8 mouse cellular contexts compared by ENCODE assay signal in genomic region chr17:51583277-51583676, GRCm38 (mm10).
A peak's percentile ranks its signal among the peaks of the same experiment; 100 is the strongest.
DNase-seq lines count a peak whose midpoint lies in the region; ATAC-seq and TF ChIP-seq lines count a peak whose summit lies in the region.

No protein-coding gene starts in this region.

- H3K4me3 ChIP-seq in intestine, embryonic 14.5 days (ENCODE audit: low read depth, low read length), result no peak overlapping the region
- no peak overlapping the region for H3K4me3 ChIP-seq in intestine, postnatal 0 days (ENCODE audit: low read depth, low read length)
- no peak overlapping the region for H3K4me3 ChIP-seq in lung, postnatal 0 days (ENCODE audit: low read depth, low read length)

- H3K27me3 ChIP-seq in intestine, embryonic 14.5 days (replicated peaks; ENCODE audit: control insufficient read depth, insufficient read depth, low read length), result no peaks in the 10 kb centered on the region
- no peaks in the 10 kb centered on the region for H3K27me3 ChIP-seq in intestine, postnatal 0 days (replicated peaks; ENCODE audit: control insufficient read depth, insufficient read depth, low read length)
- no peaks in the 10 kb centered on the region for H3K27me3 ChIP-seq in lung, postnatal 0 days (replicated peaks; ENCODE audit: insufficient read depth, low read length)

- no peak overlapping the region for H3K4me2 ChIP-seq in intestine, embryonic 14.5 days (ENCODE audit: low read length)
- H3K4me2 ChIP-seq in intestine, postnatal 0 days (replicated peaks; ENCODE audit: low read depth), result no peak overlapping the region
- 0 out of 2 replicates have a peak overlapping the region, but pooled peaks have one; percentile 22 for H3K4me2 ChIP-seq in lung, postnatal 0 days (replicated peaks; ENCODE audit: low read depth, low read length)

- WGBS in intestine, embryonic 14.5 days, result 64% methylated on average over 15 of the region's 15 CpGs
- WGBS in intestine, postnatal 0 days, result 64% methylated on average over 15 of the region's 15 CpGs
- WGBS in lung, postnatal 0 days, result 38% methylated on average over 15 of the region's 15 CpGs

- no peak for ATAC-seq in intestine, embryonic 14.5 days (replicated peaks; ENCODE audit: low FRiP score, low TSS enrichment, low read depth)
- ATAC-seq in intestine, postnatal 0 days, result no peak
- peak; percentile 94 for ATAC-seq in lung, postnatal 0 days
- ATAC-seq in megakaryocyte progenitor cell, adult 5-6 weeks (replicated peaks; ENCODE audit: poor library complexity), result no peak
- ATAC-seq in CD4-positive, CD25-positive, alpha-beta regulatory T cell, adult 4 months, result no peak

- TF ChIP-seq EP300 in lung, postnatal 0 days (IDR thresholded peaks at IDR 0.05), result no peak

- no peak for TF ChIP-seq CTCF in intestine, postnatal 0 days (IDR thresholded peaks at IDR 0.05; ENCODE audit: low read depth)
- no peak for TF ChIP-seq CTCF in lung, postnatal 0 days (IDR thresholded peaks at IDR 0.05)

- no peak overlapping the region for H3K27ac ChIP-seq in intestine, embryonic 14.5 days (ENCODE audit: low read depth)
- no peak overlapping the region for H3K27ac ChIP-seq in intestine, postnatal 0 days (ENCODE audit: low read depth, low read length)
- H3K27ac ChIP-seq in lung, postnatal 0 days (ENCODE audit: low read length), result no peak overlapping the region

- no peaks in the 10 kb centered on the region for H3K9me3 ChIP-seq in intestine, embryonic 14.5 days (ENCODE audit: control insufficient read depth, low read length)
- H3K9me3 ChIP-seq in intestine, postnatal 0 days (ENCODE audit: control insufficient read depth), result no peaks in the 10 kb centered on the region
- H3K9me3 ChIP-seq in lung, postnatal 0 days (ENCODE audit: low read length), result no peaks in the 10 kb centered on the region

- H3K9ac ChIP-seq in intestine, embryonic 14.5 days (ENCODE audit: low read length), result no peak overlapping the region
- H3K9ac ChIP-seq in intestine, postnatal 0 days (ENCODE audit: low read depth, low read length), result no peak overlapping the region
- H3K9ac ChIP-seq in lung, postnatal 0 days (replicated peaks; ENCODE audit: low read depth), result no peak overlapping the region

- peak; percentile 60 for DNase-seq in intestine, embryonic 14.5 days (ENCODE audit: low spot score)
- peak; percentile 3 to 5 for DNase-seq in adrenal gland, postnatal 36 days
- DNase-seq in gastrocnemius, postnatal 4 days (ENCODE audit: low spot score in 2 of 2), result peak; percentile 30 to 58
- peak; percentile 83 for DNase-seq in lung, postnatal 0 days (ENCODE audit: low spot score)
- DNase-seq in cerebellum, adult 18-20 months, result no peak

- no peaks in the 10 kb centered on the region; the same call in none of the 2 replicates for H3K4me1 ChIP-seq in intestine, embryonic 14.5 days (replicated peaks; ENCODE audit: control insufficient read depth, insufficient read depth, low read length)
- H3K4me1 ChIP-seq in intestine, postnatal 0 days (replicated peaks; ENCODE audit: control insufficient read depth, insufficient read depth, low read length), result no peaks in the 10 kb centered on the region
- H3K4me1 ChIP-seq in lung, postnatal 0 days (ENCODE audit: insufficient read depth, low read depth, low read length), result no peaks in the 10 kb centered on the region

- no peaks in the 10 kb centered on the region for H3K36me3 ChIP-seq in intestine, embryonic 14.5 days (ENCODE audit: control insufficient read depth, insufficient read depth, low read length)
- no peaks in the 10 kb centered on the region for H3K36me3 ChIP-seq in intestine, postnatal 0 days (ENCODE audit: control insufficient read depth, insufficient read depth)
- H3K36me3 ChIP-seq in lung, postnatal 0 days (ENCODE audit: insufficient read depth, low read length), result no peaks in the 10 kb centered on the region

Comparison
In these comparisons a context has a peak if more than half of its experiments do, and no peak if none do; other contexts are left out.
1. DNase-seq: peak in intestine, embryonic 14.5 days (single experiment), adrenal gland, postnatal 36 days (2 of 2), gastrocnemius, postnatal 4 days (2 of 2) and lung, postnatal 0 days (single experiment); none in cerebellum, adult 18-20 months (0 of 2).